Mouse (Mus musculus) mature B cell (primary cell): Measurements from ENCODE around the gene Krt18.

ENCODE experiments used
- in situ Hi-C: fragments of 300-500 bp; cut with MboI; formaldehyde crosslinking; loops from 2 replicates; pipeline ENCODE4 v1.14.3; 2019

Krt18 gene

DNA sequence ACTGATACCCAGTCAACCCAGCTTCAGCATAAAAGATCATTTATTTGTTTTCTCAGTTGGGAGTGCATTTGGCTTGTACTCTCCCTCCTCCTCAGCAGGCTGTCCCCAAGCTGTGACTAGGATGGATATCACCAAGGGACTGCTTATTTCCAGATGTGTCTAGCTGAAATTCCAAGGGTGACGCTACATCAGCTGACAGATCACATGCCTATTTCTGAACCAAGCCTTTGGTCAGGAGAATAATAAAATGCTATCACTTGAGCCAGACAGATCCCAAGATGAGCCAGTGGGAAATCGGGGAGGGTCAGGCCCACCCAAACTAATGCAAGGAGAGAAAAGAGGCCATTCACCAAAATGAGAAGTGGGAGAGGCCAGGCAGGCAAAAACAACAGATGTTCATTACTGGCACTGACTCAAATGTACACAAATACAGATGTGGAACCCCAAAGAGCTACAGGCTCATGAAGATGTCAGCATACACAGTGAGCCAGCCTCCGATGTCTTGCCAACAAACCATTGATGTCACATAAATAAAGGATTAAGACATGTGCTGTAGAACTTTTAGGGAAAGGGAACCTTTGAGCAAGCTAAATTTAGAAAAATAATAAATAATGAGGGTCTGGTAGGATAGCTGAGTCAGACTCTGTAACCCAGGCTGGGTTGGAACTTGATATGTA lies 17.3 kb upstream of the Krt18 start:
- in situ Hi-C loops: no loop called here

DNA sequence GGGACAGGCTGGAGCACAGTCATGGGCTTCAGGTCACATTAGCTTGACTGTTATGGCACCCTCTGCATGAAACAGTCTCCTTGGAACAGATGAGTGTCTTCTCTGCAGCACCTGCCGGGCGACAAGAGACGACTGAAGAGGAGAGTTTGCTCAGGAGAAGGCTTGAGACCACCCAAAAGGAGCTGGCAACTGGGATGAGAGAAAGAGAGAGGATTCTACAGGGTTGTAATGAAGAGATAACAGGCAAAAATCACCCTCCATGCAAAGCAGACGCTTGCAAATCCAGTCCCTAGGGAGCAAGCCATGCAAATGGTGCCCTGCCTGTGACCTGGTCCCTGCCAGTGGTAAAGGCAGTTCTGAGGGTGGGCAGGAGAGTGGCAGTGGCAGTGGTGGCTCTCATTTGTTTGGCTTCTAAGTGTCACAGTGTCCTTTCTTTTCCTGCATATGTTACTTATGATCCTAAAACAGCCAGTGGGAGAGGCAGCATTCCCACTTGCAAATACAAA lies 15.7 kb upstream of the Krt18 start:
- in situ Hi-C loops: no loop called here

DNA sequence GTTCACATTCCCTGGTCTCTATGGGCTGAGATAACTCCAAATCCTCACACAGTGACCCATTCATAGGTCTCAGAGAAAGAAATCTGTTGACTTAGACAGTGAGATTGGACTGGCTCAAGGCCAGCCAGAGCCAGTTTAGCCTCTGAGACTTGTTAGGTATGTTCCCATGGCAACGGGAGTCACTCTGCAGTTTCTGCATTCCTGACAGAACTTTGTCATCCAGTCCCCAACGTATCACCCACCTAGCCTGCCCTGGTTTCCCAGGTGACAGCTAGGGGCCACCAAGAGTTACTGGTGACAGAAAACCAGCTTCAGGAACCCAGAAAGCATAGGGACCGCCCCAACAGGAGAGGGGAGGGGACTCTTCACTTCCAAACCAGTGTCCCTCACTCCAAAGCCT lies 14.3 kb upstream of the Krt18 start:
- in situ Hi-C loops: no loop called here

DNA sequence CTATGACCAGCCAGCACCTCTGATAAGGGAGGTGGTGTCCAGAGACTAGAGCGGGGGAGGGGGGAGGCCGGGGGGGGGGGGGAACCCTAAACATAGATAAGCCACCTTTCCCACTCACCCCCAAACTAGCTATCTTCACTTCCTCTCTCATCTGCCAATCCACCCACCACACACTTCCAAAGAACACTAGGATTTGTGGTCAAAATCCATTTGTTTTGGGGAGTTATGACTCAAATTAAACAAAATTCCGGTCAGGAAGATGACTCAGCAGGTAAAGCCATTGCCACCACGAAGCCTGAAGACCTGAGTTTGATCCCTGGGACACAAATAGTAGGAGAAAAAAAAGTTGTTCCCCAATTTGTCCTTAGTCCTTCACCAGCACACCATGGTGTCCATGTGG lies 13.1 kb upstream of the Krt18 start:
- in situ Hi-C loops: no loop called here

DNA sequence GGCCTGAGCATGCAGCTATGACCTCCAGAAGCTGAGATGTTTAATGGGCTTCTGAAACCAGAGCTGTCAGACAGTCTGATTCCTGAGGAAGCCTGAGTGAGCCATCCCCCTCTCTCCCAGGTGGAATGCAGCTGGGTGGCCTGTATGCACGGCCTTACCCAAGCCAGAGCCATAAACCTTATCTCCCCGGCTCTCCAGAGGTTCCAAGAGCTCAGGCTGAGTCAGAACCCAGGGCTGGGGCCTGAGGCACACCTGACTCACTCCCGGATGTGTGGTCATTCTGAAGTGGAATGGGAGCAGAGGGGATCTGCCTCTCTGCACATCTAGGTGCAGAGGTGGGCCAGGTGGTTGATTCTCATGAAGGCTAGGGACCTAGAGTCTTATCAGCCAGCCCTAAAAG lies 11.9 kb upstream of the Krt18 start:
- in situ Hi-C loops: no loop called here

DNA sequence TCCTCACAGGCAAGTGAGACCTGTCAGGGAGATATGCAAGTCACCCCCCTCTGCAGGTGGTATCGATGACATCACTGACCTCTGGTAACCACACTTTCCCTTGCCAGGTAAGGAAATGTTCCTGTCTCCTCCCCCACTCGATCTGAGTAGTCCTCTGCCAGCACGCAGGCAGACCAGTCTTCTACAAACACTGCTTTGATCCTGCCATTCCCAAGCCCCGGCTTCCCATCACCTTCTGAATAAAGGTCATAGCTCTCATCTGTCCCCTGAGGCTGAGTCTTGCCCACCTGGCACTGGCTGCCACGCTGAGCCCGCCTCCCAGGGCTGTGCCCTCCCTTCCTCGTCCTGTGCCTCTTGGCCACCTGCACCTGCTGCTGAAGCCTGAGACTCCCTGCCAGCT lies 11.2 kb upstream of the Krt18 start:
- in situ Hi-C loops: no loop called here

DNA sequence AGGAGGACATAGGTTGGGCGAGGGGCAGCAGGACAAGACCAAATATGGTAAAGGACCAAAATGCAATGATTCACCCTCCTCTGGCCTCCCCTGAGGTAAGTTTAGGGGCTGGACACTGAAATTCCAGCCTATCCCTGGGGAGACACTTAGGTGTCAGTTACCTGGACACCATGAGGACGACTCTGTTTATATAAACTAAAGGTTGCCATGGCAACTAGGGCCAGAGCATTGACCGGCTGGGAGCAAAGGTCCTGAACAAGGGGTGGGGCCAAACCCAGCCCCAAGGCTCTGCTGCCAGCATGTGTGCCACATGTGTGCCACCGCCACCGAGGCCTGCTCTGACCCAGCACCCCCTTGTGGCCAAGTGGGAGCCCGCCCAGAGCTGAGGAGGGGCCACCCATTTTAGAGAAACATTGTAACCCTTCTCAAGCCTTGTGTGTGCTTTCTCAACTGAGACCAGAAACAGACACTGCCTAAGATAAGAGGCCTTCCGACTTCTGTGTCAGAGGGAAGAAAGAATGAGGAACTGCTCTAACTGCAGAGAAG lies 10.0 kb upstream of the Krt18 start:
- in situ Hi-C loops: no loop called here

DNA sequence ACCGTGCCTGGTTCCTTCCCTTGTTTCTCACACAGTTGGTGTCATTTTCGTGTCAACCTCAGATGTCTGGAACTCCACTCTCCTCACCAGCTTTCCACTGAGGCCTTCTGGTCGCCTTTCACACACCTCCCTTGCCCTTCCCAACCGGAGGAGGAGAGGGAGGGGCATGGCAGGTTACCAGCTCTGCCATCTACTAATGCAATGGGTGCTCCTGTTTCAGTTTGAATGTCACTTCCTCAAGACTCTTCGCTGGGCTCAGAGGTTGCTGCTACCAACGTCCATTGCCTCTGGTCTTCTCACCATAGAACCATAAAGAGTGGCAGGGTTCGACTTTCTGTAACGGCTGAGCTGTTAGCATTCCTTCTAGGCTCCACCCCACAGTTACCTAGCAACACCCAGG lies 5.5 kb upstream of the Krt18 start:
- in situ Hi-C loops: no loop called here

DNA sequence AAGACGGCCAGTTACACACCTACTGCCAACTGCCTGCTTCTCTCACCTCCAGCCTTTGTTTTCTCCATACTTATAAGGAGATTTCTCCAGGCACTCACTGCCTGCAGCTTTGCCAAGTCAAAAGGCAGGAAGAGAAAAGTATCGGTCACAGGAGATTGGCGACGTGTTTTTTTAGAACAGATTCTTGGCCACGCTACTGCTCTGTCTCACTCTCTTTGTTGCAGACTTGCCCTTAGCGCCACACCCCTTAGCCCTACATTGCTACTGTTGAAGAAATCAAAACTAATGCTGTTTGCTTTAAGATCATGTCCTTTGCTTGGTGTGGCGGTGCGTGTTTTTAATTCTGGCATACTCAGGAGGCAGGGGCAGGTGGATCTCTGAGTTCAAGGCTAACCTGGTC lies 4.1 kb upstream of the Krt18 start:
- in situ Hi-C loops: no loop called here

DNA sequence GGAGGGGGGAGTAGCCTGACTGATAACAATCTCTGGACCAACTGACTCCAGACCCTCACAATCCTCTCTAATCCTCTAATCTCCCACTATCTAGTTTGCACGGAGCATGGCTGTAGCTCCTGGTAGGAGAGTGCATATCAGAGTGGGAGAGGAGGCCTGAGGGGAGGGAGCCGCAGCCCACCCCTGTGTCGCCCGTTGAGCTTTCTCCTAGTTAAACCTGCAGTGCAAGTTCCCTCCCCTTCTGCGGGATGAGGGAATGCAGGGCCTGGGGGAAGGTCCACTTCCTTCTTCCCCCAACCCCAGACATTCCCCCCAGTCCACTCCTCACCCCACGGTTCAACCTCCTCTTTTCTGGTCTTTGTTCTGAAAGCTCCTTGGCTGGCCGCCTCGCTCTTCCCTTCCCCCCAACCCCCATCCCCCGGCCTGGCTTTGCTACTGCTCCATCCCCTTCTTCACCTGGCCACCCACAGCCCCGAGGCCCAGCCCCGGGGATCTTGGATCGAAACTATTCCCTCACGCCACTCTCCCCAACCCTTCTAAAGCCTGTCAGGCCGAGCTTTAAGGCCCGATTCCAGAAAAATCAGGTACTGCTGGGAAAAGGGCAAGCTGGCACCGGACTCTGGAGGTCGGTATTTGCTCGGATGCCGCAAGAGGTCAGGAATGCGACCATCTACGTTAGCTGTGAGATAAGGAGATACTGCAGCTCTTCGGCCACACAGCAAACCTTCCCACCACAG lies 2.7 kb upstream of the Krt18 start:
- in situ Hi-C loops: no loop called here

DNA sequence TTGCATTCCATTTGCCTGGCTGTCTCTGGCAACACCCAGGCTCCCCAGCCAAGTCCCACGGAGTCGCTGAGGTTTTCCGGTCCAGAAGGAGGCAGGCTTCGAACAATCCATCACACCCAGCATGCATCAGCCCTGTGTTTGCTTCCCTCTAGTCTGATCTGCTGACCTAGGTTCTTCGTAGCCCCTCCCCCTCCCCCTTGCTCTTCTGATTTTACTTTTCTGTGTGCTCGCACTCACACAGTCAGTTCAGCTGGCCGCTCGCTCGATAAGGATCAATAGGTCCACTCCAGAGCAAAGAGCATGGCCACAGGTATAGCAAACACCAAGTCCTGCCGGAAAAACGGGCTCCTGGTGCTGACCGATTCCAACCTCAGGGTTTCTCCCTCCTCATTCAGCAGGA lies 1.6 kb upstream of the Krt18 start:
- in situ Hi-C loops: no loop called here

DNA sequence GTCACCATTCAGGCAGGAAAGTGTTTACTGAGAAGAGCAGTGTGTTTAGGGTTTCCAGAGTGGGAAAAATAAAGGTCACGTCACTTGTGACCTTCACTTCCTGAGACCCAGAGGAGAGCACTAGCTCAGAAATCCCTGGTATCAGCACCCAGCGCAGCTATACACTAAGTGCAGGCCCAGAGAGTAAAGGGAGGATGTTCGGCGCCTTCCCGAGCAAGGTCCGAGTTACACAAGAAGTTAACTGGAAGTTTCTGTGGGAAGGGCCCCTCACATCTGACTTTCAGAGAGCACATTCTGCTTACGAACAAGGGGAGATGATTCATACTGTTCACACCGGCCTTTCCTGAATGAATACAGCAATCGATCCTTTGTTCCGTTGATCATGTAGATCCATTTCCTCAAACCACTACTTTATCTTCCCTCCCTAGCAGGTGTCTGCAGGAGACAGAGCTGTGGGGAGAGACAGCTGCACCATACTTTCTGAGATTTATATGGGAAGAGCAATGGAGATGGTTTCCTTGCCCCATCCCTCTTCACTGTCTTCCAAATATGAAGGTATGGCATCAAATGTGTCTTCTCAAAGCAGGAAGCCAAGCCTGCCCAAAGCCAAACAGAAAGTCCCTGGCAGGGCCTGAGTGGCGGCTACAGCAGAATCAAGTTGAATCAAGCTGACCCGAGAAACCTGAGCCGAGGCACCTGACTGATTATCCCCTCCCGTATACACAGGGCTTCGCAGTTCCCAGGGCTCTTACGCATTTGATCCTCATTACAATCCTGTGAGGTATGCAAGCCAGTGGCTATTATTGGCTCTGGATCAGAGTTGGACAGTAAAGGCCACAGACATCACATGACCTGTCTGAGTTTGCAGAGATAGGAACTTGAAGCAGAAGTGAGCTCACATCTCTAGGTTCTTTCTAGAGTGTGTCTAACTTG lies 6.4 kb downstream of the Krt18 start:
- in situ Hi-C loops: no loop called here

DNA sequence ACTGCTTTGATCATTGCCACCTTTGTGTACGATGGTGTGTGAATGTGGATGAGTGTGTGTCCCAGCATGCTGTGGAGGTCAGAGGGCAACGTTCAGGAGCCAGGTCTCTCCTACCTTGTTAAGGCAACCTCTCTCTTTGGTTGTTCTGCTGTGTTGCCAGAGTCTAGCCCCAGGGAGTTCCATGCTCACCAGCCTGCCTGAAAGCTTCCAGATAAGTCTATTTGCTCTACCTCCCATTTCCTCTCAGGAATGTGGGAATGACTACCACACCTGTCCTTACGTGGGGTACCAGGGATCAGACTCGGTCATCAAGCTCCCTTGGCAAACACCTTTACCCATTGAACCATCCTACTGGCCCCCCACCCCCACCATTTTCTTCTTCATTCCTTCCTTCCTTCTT lies 12.3 kb downstream of the Krt18 start:
- in situ Hi-C loops: no loop called here

DNA sequence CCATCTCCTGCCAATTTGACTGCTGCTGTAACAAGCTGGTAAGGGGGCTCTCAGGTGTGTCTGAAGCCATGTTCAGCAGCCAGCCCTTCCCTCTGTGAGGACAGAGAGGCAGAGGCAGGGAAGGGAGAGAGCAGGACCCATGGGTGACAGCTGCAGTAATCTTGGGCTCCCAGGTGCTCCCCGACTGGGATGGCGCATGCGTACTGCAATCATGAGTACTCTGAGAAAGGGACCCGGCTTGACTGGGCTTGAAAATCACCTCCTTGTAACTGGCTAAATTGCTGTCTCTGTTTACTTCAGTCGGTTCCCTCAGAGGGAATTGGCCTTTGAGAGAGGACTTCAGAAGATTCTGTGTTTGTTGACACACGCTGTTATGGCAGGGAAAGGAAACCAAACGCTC lies 14.0 kb downstream of the Krt18 start:
- in situ Hi-C loops: no loop called here

DNA sequence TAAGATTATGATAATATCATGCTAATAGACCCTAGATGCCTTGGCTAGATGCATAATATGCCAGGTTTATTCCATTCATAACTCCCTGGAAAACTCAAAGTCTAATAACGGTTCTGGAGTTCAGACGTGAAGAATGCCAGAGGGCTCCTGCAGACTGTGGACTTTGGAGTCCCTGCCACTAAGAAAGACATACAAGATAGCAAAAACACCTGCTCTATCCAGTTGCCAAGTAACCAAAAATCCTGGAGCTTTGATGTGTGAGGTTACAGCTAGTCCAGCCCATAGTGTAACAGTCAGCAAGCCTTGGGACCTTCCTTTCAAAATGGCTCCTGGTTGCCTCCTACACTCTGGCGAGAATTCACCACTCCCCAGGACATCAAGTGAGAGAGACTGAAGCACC lies 16.8 kb downstream of the Krt18 start:
- in situ Hi-C loops: no loop called here

DNA sequence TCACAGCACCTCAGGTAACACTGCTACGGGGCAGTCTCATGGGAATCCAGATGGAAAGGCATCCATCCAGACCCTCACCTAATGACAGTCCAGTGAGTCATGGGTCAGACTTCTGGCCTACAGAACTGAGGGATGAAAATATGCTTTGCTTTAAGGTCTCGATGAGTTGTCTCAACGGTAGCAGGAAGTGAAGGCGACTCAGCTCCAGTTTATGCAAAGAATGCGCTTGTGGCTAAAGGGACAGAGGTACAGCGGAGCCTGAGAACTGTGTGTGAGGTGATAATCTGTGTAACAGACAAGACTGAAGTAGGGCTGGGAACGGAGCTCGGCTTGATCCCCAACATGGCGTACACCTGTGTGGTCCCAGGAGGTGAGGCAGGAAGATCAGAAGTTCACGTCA lies 17.7 kb downstream of the Krt18 start:
- in situ Hi-C loops: no loop called here

DNA sequence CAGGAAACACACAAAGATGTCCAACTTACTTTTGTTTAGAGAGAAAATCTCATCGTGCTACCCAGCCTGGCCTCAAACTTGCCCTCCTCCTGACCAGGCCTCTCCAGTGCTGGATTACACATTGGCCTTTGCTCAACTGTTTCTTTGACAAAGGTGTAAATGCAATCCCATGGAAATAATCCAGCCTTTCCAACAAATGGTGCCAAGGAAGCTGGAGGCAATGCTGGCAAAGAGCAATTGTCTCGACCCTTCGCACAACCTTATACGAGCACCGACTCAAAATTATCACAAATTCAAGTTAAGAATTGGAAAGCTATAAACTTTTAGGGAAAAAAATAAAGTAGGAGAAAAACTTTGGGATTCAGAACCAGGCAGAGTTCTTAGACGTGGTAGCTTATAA lies 20.0 kb downstream of the Krt18 start:
- in situ Hi-C loops: no loop called here

DNA sequence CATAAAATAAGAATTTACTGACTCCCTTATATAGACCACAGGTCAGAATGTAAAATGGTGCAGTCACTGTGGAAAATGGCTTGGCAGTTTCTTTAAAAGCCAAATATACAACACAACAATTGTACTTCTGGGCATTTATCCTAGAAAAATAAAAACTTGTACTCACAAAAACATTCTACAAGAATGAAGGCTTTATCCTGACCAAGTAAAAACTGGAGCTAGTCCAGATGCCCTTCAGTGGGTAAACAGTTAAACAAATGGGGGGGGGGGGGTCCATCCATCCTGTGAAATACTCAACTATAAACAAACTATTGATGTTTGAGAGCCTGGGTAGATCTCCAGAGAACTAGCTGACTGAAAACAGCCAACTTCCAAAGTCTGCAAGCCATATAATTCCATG lies 21.9 kb downstream of the Krt18 start:
- in situ Hi-C loops: no loop called here

DNA sequence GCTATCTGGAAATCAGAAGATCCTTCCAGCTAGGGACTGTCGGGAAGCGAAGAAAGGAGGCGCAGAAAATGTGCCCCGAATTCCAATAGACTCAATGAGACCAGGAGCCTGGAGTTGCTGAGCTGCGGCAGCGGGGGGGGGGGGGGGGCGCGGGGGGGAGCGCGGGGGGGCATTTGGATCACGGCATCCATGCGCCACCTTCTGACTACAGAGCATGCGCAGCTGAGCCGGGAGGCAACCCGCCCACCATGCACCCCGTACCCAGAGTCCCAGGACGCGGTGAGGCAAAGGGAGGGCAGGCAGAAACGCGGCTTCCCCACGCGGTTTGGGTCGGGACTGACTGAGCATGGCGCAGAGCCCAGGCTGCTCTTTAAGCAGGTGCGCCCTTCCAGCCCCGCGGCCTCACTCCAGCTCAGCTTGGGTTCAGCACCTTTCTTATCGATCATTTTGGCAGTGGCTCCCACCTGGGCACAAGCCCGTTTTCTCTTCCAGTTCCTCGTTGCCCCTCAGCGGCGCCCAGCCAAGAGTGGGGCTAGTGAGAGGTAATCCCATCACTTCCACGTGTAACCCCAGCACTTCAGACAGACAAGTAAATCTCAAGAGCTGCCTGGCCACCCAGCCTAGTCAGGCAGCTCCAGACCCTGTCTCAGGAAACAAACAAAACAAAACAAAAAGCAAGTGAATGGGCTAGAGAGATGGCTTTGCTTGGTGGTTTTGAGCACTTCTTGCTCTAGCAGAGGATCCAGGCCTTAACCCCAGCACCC lies 24.1 kb downstream of the Krt18 start:
- in situ Hi-C loops: no loop called here

DNA sequence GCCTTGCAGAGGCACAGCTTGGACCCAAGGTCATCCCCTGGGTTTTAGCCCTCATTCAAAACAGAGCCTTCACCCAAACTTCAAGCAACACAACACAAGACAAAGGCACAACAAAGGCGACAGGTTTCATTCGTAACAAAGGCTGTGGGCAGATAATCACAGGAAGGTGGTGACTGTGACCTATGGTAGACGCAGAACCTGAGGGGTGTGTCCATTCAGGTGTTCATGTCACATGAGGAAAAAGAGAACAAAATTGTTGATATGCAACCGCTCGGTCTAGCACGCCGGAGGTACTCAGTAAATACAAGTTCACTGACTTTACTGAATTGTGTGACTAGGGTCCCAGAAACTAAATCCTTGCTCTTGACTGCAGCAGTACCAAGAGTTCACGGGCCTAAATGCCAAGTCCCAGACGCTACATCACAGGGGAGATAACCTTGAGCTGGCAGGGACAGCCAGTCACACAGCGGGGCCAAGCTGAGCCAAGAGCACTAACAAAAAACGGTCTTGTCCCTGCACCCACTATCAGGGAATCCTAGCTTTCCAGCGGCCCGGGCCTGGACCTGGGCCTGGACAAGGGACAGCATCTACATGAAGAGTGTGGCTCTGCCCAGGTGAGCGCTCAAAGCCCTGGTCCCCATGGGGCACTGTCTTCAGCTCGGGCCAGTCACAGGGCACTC lies 28.7 kb downstream of the Krt18 start:
- in situ Hi-C loops: no loop called here
